Mouse (Mus musculus) liver, adult 2 months (tissue): ENCODE results near the gene Gpd2.

Source experiments
- CTCF ChIP-seq: fragments of 200-500 bp; IDR thresholded peaks from 2 replicates; pipeline ENCODE4 v1.5.1; 2011; ENCODE audit warnings: low read depth, low read length, control low read depth
- POLR2A ChIP-seq: fragments of 200-500 bp; IDR thresholded peaks from 2 replicates; pipeline ENCODE4 v1.6.1; 2011; ENCODE audit warnings: low read length, control low read depth; ENCODE audit not compliant: insufficient read depth; ENCODE audit errors: extremely low read depth

- TF ChIP-seq CTCF (peak; percentile 53), POLR2A (no peak)
Measured at GRCm38 (mm10) chr2:57362503-57362902, 125.1 kb downstream of the Gpd2 start.
